ENCODE assay signal across 14 mouse cellular contexts in the genomic region with DNA sequence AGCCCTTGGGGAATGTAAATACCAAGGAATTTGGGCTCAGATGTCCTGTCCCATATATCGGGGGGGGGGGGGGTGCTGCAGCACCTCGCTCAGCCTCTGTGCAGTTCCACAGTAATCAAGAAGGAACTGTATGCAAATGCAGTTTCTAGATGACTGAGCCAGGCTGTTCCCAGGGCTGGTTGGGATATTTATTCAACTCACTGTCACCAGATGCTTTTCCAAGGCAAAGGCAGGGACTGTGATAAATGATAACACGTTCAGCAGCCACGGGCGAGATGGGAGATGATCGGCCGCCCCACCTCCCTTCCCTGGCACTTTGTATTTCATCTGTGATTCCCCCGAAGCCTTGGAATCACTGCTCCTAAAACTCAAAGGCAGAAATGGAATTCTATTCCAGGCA.
DNase-seq lines count a peak whose midpoint lies in the region; ATAC-seq lines count a peak whose summit lies in the region.
"Had no signal": no experiment of that assay in that cellular context is flagged by ENCODE, and none has a peak within 500 bp of the region (broad histone marks: within the 10 kb centered on the region; RNA-seq: fewer than 3 reads in every experiment).

No protein-coding gene starts in this region.

- H3K36me3 ChIP-seq in heart, embryonic 15.5 days = no peaks in the 10 kb centered on the region
- H3K36me3 ChIP-seq in hindbrain, embryonic 16.5 days (ENCODE audit: control insufficient read depth, insufficient read depth, low read length) = no peaks in the 10 kb centered on the region
- no peaks in the 10 kb centered on the region for H3K36me3 ChIP-seq in liver, embryonic 12.5 days
- H3K36me3 ChIP-seq: embryonic facial prominence, embryonic 10.5 days; liver, embryonic 13.5 days had no signal

- H3K4me2 ChIP-seq in heart, embryonic 15.5 days = no peak overlapping the region
- no peak overlapping the region for H3K4me2 ChIP-seq in hindbrain, embryonic 16.5 days (ENCODE audit: low read length)
- H3K4me2 ChIP-seq in liver, embryonic 12.5 days = no peak overlapping the region
- H3K4me2 ChIP-seq: liver, embryonic 13.5 days had no signal

- H3K27ac ChIP-seq in heart, embryonic 15.5 days = peak overlapping the region; percentile 31
- H3K27ac ChIP-seq in hindbrain, embryonic 16.5 days (ENCODE audit: low read depth, low read length) = peak overlapping the region; percentile 37
- no peak overlapping the region for H3K27ac ChIP-seq in liver, embryonic 12.5 days
- H3K27ac ChIP-seq: embryonic facial prominence, embryonic 10.5 days; liver, embryonic 13.5 days; macrophage had no signal

- no peaks in the 10 kb centered on the region for H3K9me3 ChIP-seq in heart, embryonic 15.5 days (replicated peaks)
- no peaks in the 10 kb centered on the region for H3K9me3 ChIP-seq in hindbrain, embryonic 16.5 days (ENCODE audit: control insufficient read depth, low read length)
- no peaks in the 10 kb centered on the region for H3K9me3 ChIP-seq in liver, embryonic 12.5 days (replicated peaks)
- H3K9me3 ChIP-seq: embryonic facial prominence, embryonic 10.5 days; liver, embryonic 13.5 days had no signal

- no peak for ATAC-seq in heart, embryonic 15.5 days (replicated peaks; ENCODE audit: insufficient number of reproducible peaks, insufficient read depth, low FRiP score, low read depth)
- ATAC-seq in hindbrain, embryonic 16.5 days = no peak
- no peak for ATAC-seq in liver, embryonic 12.5 days
- ATAC-seq: CD4-positive, CD25-positive, alpha-beta regulatory T cell, adult 4 months had no signal

- H3K4me1 ChIP-seq in heart, embryonic 15.5 days (replicated peaks) = peaks cover 57% of the 10 kb centered on the region
- peaks cover 51% of the 10 kb centered on the region for H3K4me1 ChIP-seq in hindbrain, embryonic 16.5 days (ENCODE audit: control insufficient read depth, insufficient read depth, low read depth, low read length)
- H3K4me1 ChIP-seq in liver, embryonic 12.5 days = no peaks in the 10 kb centered on the region
- H3K4me1 ChIP-seq: liver, embryonic 13.5 days had no signal

- WGBS in heart, embryonic 15.5 days = 30% methylated on average over 8 of the region's 8 CpGs
- WGBS in hindbrain, embryonic 16.5 days = 14% methylated on average over 8 of the region's 8 CpGs
- 52% methylated on average over 8 of the region's 8 CpGs for WGBS in liver, embryonic 12.5 days (ENCODE audit: insufficient replicate concordance)

- H3K27me3 ChIP-seq in heart, embryonic 15.5 days = no peaks in the 10 kb centered on the region
- H3K27me3 ChIP-seq in hindbrain, embryonic 16.5 days (replicated peaks; ENCODE audit: control insufficient read depth, insufficient read depth, low read length) = no peaks in the 10 kb centered on the region
- H3K27me3 ChIP-seq in liver, embryonic 12.5 days (replicated peaks) = peaks cover 30% of the 10 kb centered on the region

- no peak overlapping the region for H3K9ac ChIP-seq in heart, embryonic 15.5 days
- H3K9ac ChIP-seq in hindbrain, embryonic 16.5 days (ENCODE audit: low read depth, low read length) = peak overlapping the region; percentile 24; the same call in 1 of the 2 replicates
- H3K9ac ChIP-seq in liver, embryonic 12.5 days = no peak overlapping the region
- H3K9ac ChIP-seq: liver, embryonic 13.5 days had no signal

- no peak for DNase-seq in heart, adult 18-20 months
- peak; percentile 24 to 33 for DNase-seq in right cerebral cortex, adult 2 months (ENCODE audit: low spot score in 2 of 2)
- DNase-seq in right cerebral cortex, adult 18-20 months = no peak
- DNase-seq in gastrocnemius, postnatal 14 days = no peak
- DNase-seq: adrenal gland, adult 2 months; kidney, adult 8-10 months; liver, embryonic 13.5 days; thymus, adult 2 months had no signal

- intact Hi-C loops in gastrocnemius, postnatal 14 days (cut with DNase I; ENCODE audit: low total_unique reads) = no loop called here

- no peak overlapping the region for H3K4me3 ChIP-seq in heart, embryonic 15.5 days
- H3K4me3 ChIP-seq in hindbrain, embryonic 16.5 days (ENCODE audit: low read length) = no peak overlapping the region
- no peak overlapping the region for H3K4me3 ChIP-seq in liver, embryonic 12.5 days
- H3K4me3 ChIP-seq: embryonic facial prominence, embryonic 10.5 days; liver, embryonic 13.5 days had no signal

Comparison
In these comparisons a context has a peak if more than half of its experiments do, and no peak if none do; other contexts are left out.
1. DNase-seq: peak in right cerebral cortex, adult 2 months (2 of 2); none in heart, adult 18-20 months (0 of 2), right cerebral cortex, adult 18-20 months (single experiment) and gastrocnemius, postnatal 14 days (single experiment).